Mouse (Mus musculus) embryo, embryonic 10.5 days (tissue): ENCODE measurements around the gene Dnajb14.
"Not testable (repeated sequence)": the region's sequence is repeated elsewhere in the genome, so short reads cannot be mapped to it uniquely, and the experiment has no call there.

ENCODE experiments used
- DNase-seq: peaks from one replicate; pipeline ENCODE4 v3.0.0-alpha.2; 2015; ENCODE audit warnings: low spot score

Gene Dnajb14

DNA sequence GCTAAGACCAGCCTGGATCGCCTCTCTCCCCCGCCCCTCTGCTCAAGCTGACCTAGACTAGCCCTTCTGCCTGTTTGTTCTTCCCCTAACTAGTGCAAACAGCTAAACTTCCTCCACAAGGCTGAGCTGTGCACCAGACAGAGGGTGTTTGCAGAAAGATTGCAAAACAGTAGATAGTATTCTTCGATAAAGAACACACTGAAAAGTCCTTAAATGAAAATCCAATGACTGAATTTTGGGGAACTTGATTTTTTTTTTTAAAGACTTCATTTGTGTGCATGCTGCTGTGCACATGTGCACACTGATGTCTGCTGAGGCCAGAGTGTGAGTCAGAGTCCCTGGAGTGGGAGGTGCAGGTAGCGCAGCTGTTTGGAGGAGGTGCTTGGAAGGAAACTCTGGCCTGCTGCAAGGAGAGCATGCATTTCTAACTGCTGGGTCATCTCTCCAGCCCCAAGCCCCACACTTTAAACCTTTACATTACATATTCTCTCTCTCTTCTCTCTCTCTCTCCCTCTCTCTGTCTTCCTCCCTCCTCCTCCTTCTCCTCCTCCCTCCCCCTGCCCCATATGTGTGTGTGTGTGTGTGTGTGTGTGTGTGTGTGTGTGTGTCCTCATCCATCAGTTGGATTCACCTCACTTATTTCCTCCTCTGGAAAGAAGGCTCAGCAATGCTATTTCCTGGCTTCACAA, 84.9 kb downstream of the Dnajb14 start:
- no peak for DNase-seq

DNA sequence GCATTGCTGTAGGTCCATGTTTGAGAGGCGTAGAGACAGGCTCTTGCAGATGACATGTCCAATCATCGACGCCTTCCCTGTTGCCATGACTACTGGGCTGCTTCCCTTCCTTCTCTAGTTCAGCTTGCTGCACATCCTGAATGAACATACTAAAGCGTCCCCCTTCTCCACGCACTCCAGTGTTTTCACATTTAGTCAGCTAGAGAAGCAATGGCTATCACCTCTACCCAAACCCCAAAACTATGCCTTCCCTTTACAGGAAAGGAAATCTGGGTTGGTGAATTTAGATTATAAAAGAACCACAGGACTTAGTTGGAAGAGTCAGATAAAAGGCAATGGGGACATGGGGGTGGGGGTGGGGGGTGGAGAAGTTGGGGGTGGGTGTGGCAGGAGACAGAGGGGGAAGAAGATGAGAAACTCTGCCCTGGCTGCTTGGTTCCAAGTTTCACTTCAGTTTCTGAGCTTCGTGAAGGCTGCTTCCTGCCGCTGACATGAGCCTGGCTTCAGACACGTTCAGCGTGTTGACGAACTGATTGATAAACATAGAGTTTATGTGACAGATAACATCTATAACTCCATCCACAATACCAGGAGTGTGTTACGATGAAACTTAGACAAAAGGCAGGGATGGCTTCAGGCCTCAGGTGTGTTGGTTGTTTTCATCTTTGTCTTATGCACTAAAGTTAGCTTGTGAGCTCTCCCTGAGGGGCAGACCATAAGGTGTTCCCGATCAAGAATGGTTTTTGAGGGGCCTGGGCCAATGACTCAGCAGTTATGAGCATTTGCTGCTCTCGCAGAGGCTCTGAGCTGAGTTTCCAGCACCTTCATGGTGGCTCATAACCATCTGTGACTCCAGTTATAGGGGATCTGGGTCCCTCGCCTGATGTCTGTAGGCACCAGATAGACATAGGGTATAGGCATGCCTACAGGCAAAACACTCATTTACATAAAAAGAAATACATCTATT, 85.7 kb downstream of the Dnajb14 start:
- peak; percentile 63 for DNase-seq

DNA sequence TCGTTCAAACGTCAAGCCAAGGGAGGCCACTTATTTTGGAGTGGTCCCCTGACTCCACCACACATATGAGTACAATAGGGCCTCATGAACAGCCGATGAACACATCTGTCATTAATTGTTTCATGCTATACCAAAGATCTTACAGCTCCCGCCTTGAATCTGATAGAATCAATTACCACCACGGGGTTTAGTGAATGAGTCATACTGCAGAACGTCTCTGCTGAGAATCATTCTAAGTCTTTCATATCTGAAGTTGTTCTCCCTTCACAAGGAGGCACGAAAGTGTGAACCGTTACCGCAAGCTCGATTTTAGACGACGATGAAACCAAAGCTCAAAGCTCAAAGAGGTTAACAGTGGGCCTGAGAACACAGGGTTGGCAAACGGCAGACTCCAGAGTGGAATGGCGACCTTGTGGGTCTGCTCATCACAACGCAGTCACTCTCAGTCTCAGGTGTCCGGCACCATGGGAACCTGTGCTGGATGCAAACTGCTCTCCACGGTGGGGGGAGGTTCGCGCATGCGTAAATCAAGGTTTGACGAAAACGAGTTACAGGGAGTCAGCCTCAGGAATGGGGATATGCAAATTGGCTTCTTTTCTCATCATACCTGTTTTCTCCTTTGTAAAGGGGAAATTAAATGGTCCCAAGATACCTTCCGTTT, 86.9 kb downstream of the Dnajb14 start:
- no peak for DNase-seq

DNA sequence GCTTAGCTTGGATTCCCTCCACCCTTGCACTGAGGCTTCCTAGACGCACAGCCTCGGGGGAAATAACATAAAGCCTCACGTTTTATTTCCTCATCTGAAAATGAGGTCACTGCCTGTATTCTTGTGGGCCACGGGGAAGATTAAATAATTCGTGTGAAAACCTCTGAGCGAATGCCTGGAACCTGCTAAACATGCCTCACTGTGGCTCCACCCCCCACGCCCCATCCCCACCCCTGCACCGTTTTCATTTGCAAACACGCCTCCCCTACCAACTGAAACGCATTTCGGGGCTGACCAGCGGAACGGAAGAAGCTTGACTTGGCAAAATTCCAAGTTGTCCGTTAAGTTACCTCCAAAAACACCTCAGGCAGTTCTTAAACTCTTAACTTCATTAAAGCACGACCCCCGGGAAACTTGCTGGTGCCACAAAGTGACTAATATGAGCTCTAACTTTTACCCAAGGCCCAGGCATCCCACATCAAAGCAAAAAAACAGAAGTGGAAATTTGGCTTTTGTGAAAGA, 88.1 kb downstream of the Dnajb14 start:
- no peak for DNase-seq

DNA sequence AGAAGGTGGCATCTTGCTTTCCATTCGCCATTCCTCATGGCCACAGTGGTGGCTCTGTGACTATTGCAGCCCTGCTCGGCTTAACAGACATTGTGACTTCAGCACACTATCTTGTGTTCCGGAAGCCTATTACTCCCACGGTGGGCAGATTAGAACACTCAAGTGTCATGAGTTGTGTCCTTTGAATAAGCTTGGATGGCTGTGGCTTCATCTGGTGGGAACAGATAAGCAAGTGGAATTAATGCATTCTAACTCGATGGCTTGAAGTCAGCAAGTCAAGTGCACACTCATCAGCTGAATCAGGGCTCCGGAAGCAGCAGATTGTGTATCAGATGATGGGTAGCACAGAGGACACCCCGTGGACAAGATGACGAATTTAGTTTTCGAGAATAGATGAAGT, 90.4 kb downstream of the Dnajb14 start:
- DNase-seq = no peak

DNA sequence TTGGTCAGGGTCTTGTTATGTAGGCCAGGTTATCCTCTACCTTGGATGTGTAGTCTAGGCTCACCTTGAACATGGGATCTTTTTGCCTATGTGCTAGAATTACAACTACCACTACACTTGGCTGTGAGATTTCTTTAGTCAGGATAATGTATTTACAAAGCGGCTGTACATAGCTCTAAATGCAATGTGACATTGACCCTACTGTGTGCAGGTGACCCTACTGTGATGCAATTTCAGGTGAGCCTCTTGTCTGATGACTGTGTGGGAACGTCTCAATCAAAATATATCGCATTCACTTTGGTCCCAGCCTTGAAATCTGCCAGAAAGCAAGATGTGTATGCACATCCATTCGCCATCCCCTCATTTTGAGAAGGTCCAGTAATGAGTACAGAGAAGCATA, 90.9 kb downstream of the Dnajb14 start:
- no peak for DNase-seq

DNA sequence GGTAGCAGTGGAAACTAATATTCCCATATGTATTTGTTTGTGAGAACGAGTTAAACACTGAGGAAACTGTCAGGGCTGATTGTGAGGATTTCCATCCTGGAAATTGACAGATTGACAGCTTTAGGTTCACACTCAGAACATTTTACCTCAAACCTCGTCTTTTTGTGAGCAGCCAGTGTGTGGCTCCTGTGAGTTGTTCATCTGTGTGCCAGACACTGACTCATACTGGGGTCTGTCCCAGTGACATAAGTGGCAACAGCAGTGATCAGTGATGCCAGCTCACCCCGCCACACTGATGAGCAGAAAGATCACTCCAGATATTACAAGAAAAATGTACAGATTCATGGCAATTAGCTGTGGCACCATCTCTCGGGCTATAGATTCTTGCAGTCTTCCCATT, 92.0 kb downstream of the Dnajb14 start:
- no peak for DNase-seq

DNA sequence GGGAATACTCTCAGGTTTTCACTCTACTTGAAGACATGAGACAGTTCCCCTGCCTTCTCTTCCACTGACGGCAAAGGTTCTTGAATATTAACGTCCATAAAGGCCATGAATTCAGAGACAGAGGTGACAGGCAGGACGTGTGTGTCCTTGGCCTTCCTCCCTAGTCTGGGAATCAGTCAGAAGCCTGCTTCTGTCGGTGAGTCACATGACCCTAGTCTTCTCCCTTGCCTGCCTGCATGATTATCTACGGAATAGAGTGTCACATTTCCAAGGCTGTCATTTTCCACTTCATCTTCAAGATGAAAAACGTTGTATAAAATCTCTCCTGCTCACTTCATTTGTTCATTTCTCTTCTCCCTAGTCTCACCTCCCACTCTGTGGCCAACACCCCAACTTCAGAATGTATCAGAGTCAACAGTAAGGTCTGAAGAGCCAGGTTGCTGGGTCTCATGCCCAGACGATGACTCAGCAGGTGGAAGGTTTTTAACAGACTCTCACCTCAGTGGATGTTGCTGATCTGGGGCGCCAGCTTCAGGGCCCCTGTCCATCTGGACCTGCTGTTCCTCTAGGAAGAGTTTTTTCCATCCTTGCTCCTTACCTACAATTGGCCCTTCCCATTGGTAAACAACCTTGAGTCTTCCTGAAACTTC, 94.4 kb downstream of the Dnajb14 start:
- no peak for DNase-seq

DNA sequence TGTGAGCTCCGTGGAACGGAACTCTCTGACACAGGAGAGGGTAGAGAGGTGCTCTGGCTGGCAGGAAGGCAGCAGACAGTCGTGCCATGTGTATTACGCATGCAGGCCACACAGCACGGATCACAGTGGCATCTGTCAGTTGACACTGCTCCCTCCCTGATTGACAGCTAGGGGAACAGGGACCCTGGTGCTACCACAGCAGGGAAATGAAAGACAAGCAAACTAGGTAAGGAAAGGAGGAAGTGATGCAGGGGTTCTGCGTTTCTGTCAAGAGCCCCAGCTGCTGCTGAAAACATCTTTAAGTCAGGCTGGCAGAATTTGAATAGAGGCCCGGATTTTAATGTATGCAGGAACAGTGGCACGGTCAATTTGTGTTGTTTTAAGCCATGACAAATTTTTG, 96.0 kb downstream of the Dnajb14 start:
- DNase-seq = no peak

DNA sequence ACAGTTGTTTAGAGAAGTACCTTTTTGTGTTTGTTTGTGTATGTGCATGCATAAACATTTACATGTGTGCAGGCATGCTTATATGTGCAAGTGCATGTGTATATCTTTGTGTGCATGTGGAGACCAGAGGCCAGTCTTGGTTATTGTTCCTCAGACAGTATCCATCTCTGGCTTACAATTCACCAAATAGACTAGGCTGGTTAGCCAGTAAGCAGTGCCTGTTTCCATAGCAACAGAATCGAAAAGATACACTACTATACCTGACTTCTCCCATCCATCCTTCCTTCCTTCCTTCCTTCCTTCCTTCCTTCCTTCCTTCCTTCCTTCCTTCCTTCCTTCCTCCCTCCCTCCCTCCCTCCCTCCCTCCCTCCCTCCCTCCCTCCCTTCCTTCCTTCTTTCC, 96.5 kb downstream of the Dnajb14 start:
- not testable (repeated sequence) for DNase-seq
